Mouse (Mus musculus) kidney, embryonic 15.5 days (tissue): ENCODE results near the gene Chrm1. TPM values are rescaled to one million over a fixed set of nuclear protein-coding genes. Genes with fewer than 3 reads are reported as not detected.

Experiments used
- ATAC-seq: fragments of 200-750 bp; cut with Nextera tagmentation; replicated peaks from 2 replicates; pipeline ENCODE4 v1.8.0; 2017; ENCODE audit warnings: moderate TSS enrichment; ENCODE audit not compliant: low FRiP score
- H3K27ac ChIP-seq: fragments of 300-500 bp; sonication (generic); 2 replicates; pipeline ENCODE4 v1.5.1; 2015; ENCODE audit warnings: mild to moderate bottlenecking, inconsistent platforms
- H3K27me3 ChIP-seq: fragments of 300-500 bp; sonication (generic); 2 replicates; pipeline ENCODE4 v1.6.1; 2015; ENCODE audit warnings: inconsistent platforms
- H3K36me3 ChIP-seq: fragments of 300-500 bp; sonication (generic); 2 replicates; pipeline ENCODE4 v1.6.1; 2015; ENCODE audit warnings: inconsistent platforms
- H3K4me1 ChIP-seq: fragments of 300-500 bp; sonication (generic); 2 replicates; pipeline ENCODE4 v1.6.1; 2015; ENCODE audit warnings: inconsistent platforms
- H3K4me2 ChIP-seq: fragments of 300-500 bp; sonication (generic); 2 replicates; pipeline ENCODE4 v1.6.1; 2015; ENCODE audit warnings: moderate library complexity, mild to moderate bottlenecking, inconsistent platforms
- H3K4me3 ChIP-seq: fragments of 300-500 bp; sonication (generic); replicated peaks from 2 replicates; pipeline ENCODE4 v1.5.1; 2015; ENCODE audit warnings: mild to moderate bottlenecking, inconsistent platforms
- H3K9ac ChIP-seq: fragments of 300-500 bp; sonication (generic); 2 replicates; pipeline ENCODE4 v1.6.1; 2015; ENCODE audit warnings: mild to moderate bottlenecking, inconsistent platforms
- H3K9me3 ChIP-seq: fragments of 300-500 bp; sonication (generic); replicated peaks from 2 replicates; pipeline ENCODE4 v1.6.1; 2016; ENCODE audit warnings: inconsistent platforms
- WGBS: fragments of 180-500 bp; shearing (Covaris S2); methylation state at CpG from one replicate; pipeline ENCODE4 v1.1.7; 2015; ENCODE audit warnings: mixed read lengths; 5-methylcytosine and 5-hydroxymethylcytosine counted together
- polyA plus RNA-seq: library from polyadenylated mRNA; unstranded; fragments of >200 nt; fragmentation: Nextera tagmentation; extraction: Ambion mirVana; gene quantifications from 2 replicates; pipeline ENCODE4 v1.2.1, GENCODE M21; 2015

Gene Chrm1
- 0.06 and 0.14 TPM in 2 replicates for polyA plus RNA-seq

GRCm38 (mm10) chr19:8663360-8663839, at the start of gene Chrm1:
Gene Chrm1 (plus strand): TSS chr19:8663789.
- peak within 1 kb of the TSS; percentile 81 for H3K4me2 ChIP-seq
- H3K36me3 ChIP-seq, result no peaks in the 10 kb centered on the region
- peaks cover 11% of the 10 kb centered on the region; the same call in 1 of the 2 replicates for H3K27me3 ChIP-seq
- H3K4me3 ChIP-seq, result no peak within 1 kb of the TSS
- no peaks in the 10 kb centered on the region for H3K9me3 ChIP-seq
- peaks cover 22% of the 10 kb centered on the region for H3K4me1 ChIP-seq
- 0 out of 2 replicates have a peak, but pooled peaks have one; percentile 10 for ATAC-seq
- H3K27ac ChIP-seq, result no peak within 1 kb of the TSS
- WGBS, result 71% methylated on average over 9 of the region's 9 CpGs
- H3K9ac ChIP-seq, result no peak within 1 kb of the TSS

DNA sequence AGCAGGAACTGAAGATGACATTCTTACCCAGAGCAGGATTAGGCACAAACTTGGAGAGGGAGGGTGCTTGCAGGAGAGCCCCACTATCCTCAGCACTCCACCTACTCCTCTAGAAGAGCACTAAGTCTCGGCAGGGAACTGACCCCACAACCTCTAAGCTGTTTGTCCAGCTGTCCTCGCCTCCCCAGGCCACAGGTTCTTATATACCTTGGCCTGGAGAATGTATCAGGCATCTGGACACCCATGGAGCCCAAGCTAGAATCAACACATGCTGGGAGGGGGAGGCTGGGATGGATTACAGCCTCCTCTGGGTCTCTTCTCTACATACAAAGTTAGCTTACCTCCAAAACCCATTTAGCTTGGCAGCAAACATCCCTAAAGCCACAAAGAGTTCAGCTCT, 49.2 kb upstream of the Chrm1 start:
- H3K36me3 ChIP-seq, result no peaks in the 10 kb centered on the region
- no peak overlapping the region for H3K4me2 ChIP-seq
- H3K4me3 ChIP-seq, result no peak overlapping the region
- no peak overlapping the region for H3K9ac ChIP-seq
- H3K4me1 ChIP-seq, result 0 out of 2 replicates have a peak, but pooled peaks cover 4% of the 10 kb centered on the region
- ATAC-seq, result no peak
- no peaks in the 10 kb centered on the region for H3K27me3 ChIP-seq
- H3K27ac ChIP-seq, result no peak overlapping the region
- 30% methylated on average over 2 of the region's 2 CpGs for WGBS
- no peaks in the 10 kb centered on the region for H3K9me3 ChIP-seq

GRCm38 (mm10) chr19:8616314-8616713, 47.3 kb upstream of the Chrm1 start:
- 52% methylated on average over 4 of the region's 4 CpGs for WGBS
- no peak for ATAC-seq
- no peaks in the 10 kb centered on the region for H3K9me3 ChIP-seq
- 0 out of 2 replicates have a peak, but pooled peaks cover 7% of the 10 kb centered on the region for H3K4me1 ChIP-seq
- no peak overlapping the region for H3K4me3 ChIP-seq
- no peak overlapping the region for H3K27ac ChIP-seq
- no peak overlapping the region for H3K4me2 ChIP-seq
- H3K36me3 ChIP-seq, result no peaks in the 10 kb centered on the region
- no peak overlapping the region for H3K9ac ChIP-seq
- no peaks in the 10 kb centered on the region for H3K27me3 ChIP-seq

- no peak within 1 kb of the TSS for H3K9ac ChIP-seq
- H3K9me3 ChIP-seq, result no peaks in the 10 kb centered on the region
- H3K4me1 ChIP-seq, result 0 out of 2 replicates have a peak, but pooled peaks cover 7% of the 10 kb centered on the region
- H3K27me3 ChIP-seq, result no peaks in the 10 kb centered on the region
- peak within 1 kb of the TSS; percentile 49 for H3K27ac ChIP-seq
- 13% methylated on average over 7 of the region's 7 CpGs for WGBS
- 0 out of 2 replicates have a peak within 1 kb of the TSS, but pooled peaks have one; percentile 1 for H3K4me2 ChIP-seq
- no peaks in the 10 kb centered on the region for H3K36me3 ChIP-seq
- peak; percentile 85 for ATAC-seq
- peak within 1 kb of the TSS; percentile 14; the same call in 1 of the 2 replicates for H3K4me3 ChIP-seq
These were observed 45.7 kb upstream of the Chrm1 start, which contains the start of gene Slc22a6 for GRCm38 (mm10) chr19:8617904-8618303. Gene Slc22a6 (plus strand): TSS chr19:8618039.

- Histone ChIP-seq H3K27me3 (no peaks in the 10 kb centered on the region), H3K4me2 (no peak overlapping the region), H3K27ac (no peak overlapping the region), H3K9me3 (no peaks in the 10 kb centered on the region), H3K4me3 (no peak overlapping the region), H3K9ac (no peak overlapping the region), H3K4me1 (0 out of 2 replicates have a peak, but pooled peaks cover 7% of the 10 kb centered on the region), H3K36me3 (no peaks in the 10 kb centered on the region)
- no peak for ATAC-seq
- 92% methylated on average over 7 of the region's 7 CpGs for WGBS
These were observed 42.5 kb upstream of the Chrm1 start for GRCm38 (mm10) chr19:8621098-8621497.

GRCm38 (mm10) chr19:8630249-8630648, 33.3 kb upstream of the Chrm1 start:
- no peak overlapping the region for H3K4me2 ChIP-seq
- H3K4me3 ChIP-seq, result no peak overlapping the region
- no peak overlapping the region for H3K9ac ChIP-seq
- H3K27ac ChIP-seq, result no peak overlapping the region
- 66% methylated on average over 2 of the region's 2 CpGs for WGBS
- no peaks in the 10 kb centered on the region for H3K27me3 ChIP-seq
- H3K36me3 ChIP-seq, result no peaks in the 10 kb centered on the region
- no peak for ATAC-seq
- H3K4me1 ChIP-seq, result no peaks in the 10 kb centered on the region
- no peaks in the 10 kb centered on the region for H3K9me3 ChIP-seq

DNA sequence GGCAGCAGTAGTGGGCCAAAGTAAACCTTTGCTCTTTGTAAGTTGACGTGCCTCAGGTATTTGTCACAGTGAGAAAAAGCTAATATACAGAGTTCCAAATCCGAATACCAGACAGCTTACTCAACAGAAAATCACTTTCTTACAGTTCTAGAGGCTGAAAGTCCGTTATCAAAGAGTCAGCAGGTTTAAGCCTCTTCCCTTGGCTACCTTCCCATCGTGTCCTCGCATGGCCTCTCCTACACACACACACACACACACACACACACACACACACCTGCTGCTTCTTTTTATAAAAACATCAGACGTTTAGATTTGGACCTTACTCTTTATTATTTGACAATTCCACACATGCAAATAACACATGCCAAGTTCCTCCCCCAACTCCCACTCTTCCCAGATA, 32.8 kb upstream of the Chrm1 start:
- no peaks in the 10 kb centered on the region for H3K36me3 ChIP-seq
- WGBS, result 66% methylated on average over 6 of the region's 6 CpGs
- no peak for ATAC-seq

DNA sequence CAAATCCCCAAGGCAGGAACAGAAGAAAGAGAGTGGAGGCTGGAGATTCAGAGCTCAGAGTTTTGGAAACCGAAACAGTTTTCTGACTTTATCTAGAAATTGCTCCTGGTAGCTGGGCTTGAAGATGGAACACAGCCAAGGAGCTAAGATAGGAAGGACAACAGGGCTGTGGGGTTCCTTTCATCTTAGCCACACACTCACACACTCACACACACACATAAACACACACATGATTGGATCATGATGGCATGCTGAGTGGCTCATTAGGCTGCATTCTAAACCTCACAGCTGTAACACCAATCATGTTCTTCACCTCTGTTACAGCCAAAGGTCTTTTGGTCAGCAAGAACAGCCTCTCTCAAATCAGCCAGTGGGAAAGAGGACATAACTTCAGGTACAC, 31.6 kb upstream of the Chrm1 start:
- no peak overlapping the region for H3K4me2 ChIP-seq
- no peaks in the 10 kb centered on the region for H3K9me3 ChIP-seq
- H3K36me3 ChIP-seq, result no peaks in the 10 kb centered on the region
- H3K27me3 ChIP-seq, result no peaks in the 10 kb centered on the region
- H3K4me1 ChIP-seq, result no peaks in the 10 kb centered on the region
- no peak overlapping the region for H3K9ac ChIP-seq
- no peak overlapping the region for H3K27ac ChIP-seq
- no peak overlapping the region for H3K4me3 ChIP-seq
- WGBS, result 83% methylated on average over 1 of the region's 1 CpGs
- ATAC-seq, result no peak

More for the DNA sequence above, 32.8 kb upstream of the Chrm1 start:
- H3K4me1 ChIP-seq, result no peaks in the 10 kb centered on the region
- H3K27ac ChIP-seq, result no peak overlapping the region
- no peak overlapping the region for H3K4me2 ChIP-seq
- H3K9ac ChIP-seq, result no peak overlapping the region
- no peaks in the 10 kb centered on the region for H3K9me3 ChIP-seq
- H3K27me3 ChIP-seq, result no peaks in the 10 kb centered on the region
- no peak overlapping the region for H3K4me3 ChIP-seq

GRCm38 (mm10) chr19:8642086-8642485, 21.5 kb upstream of the Chrm1 start:
- WGBS, result 52% methylated on average over 5 of the region's 5 CpGs
- peaks cover 7% of the 10 kb centered on the region for H3K4me1 ChIP-seq

DNA sequence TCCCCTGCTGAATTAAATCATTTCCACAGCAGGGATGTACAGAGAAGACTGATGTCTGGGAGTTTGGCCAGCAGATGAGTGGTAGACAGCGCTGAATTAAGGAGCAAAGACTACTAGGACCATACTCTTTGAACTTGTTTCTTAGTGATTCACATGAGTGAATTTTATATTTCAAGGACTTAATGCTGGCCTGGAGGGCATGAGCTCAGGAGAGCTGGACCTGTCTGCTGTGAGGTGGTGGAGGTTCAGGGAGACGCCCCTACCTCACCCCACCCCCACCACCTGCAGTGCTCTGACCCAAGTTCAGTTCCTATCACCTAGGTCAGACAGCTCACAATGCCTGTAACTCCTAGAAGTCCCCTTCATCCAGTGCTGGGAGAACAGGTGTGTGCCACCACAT, 17.2 kb upstream of the Chrm1 start:
- Histone ChIP-seq H3K27ac (no peak overlapping the region), H3K4me1 (peaks cover 7% of the 10 kb centered on the region), H3K9me3 (no peaks in the 10 kb centered on the region), H3K9ac (no peak overlapping the region), H3K36me3 (no peaks in the 10 kb centered on the region), H3K4me2 (no peak overlapping the region), H3K4me3 (no peak overlapping the region), H3K27me3 (no peaks in the 10 kb centered on the region)
- WGBS, result 45% methylated on average over 2 of the region's 2 CpGs
- ATAC-seq, result peak; percentile 56; the same call in 1 of the 2 replicates

More at GRCm38 (mm10) chr19:8642086-8642485, 21.5 kb upstream of the Chrm1 start:
- Histone ChIP-seq H3K36me3 (no peaks in the 10 kb centered on the region), H3K4me2 (no peak overlapping the region), H3K9ac (no peak overlapping the region), H3K27ac (no peak overlapping the region), H3K27me3 (no peaks in the 10 kb centered on the region), H3K4me3 (no peak overlapping the region), H3K9me3 (no peaks in the 10 kb centered on the region)
- no peak for ATAC-seq

GRCm38 (mm10) chr19:8655833-8656232, 7.8 kb upstream of the Chrm1 start:
- ATAC-seq, result no peak
- H3K4me3 ChIP-seq, result no peak overlapping the region
- H3K4me1 ChIP-seq, result no peaks in the 10 kb centered on the region
- H3K4me2 ChIP-seq, result no peak overlapping the region
- H3K9ac ChIP-seq, result no peak overlapping the region
- no peak overlapping the region for H3K27ac ChIP-seq
- no peaks in the 10 kb centered on the region for H3K9me3 ChIP-seq
- H3K36me3 ChIP-seq, result no peaks in the 10 kb centered on the region
- H3K27me3 ChIP-seq, result no peaks in the 10 kb centered on the region

DNA sequence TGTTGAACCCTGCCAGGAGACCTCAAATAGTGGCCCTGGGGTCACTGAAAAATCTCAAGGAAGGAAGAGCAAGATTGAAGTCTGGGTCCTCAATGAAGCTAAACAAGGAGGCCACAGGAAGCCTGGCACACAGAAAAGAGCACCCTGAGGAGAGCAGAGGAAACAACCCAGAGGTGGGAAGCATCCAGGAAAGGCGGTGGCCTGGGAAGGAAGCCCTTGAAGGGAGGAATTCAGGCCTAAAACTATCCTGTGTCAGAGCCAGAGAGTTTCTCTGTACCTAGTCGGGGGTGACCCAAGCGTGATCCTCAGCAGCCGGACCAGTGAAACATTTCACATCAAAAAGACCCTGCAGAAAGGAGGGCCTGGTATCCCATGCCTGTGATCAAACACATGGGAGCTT, 7.2 kb upstream of the Chrm1 start:
- Histone ChIP-seq H3K4me3 (no peak overlapping the region), H3K4me1 (no peaks in the 10 kb centered on the region; the same call in 1 of the 2 replicates), H3K4me2 (no peak overlapping the region), H3K27me3 (no peaks in the 10 kb centered on the region), H3K9me3 (no peaks in the 10 kb centered on the region), H3K9ac (no peak overlapping the region), H3K27ac (no peak overlapping the region), H3K36me3 (no peaks in the 10 kb centered on the region)
- no peak for ATAC-seq
- 62% methylated on average over 4 of the region's 4 CpGs for WGBS
